10 mouse cellular contexts compared by ENCODE assay signal in genomic region chrX:136115015-136115414, GRCm38 (mm10). TPM values are rescaled to one million over a fixed set of nuclear protein-coding genes. Genes with fewer than 3 reads are reported as not detected.
A peak's percentile ranks its signal among the peaks of the same experiment; 100 is the strongest.
DNase-seq lines count a peak whose midpoint lies in the region; ATAC-seq and TF ChIP-seq lines count a peak whose summit lies in the region.
"Had no signal": no experiment of that assay in that cellular context is flagged by ENCODE, and none has a peak within 500 bp of the region (broad histone marks: within the 10 kb centered on the region; RNA-seq: fewer than 3 reads in every experiment).

No protein-coding gene starts in this region.

- no peaks in the 10 kb centered on the region for H3K9me3 ChIP-seq in intestine, embryonic 16.5 days (ENCODE audit: control insufficient read depth, low read length)
- no peaks in the 10 kb centered on the region for H3K9me3 ChIP-seq in intestine, postnatal 0 days (ENCODE audit: control insufficient read depth)
- H3K9me3 ChIP-seq in embryonic facial prominence, embryonic 12.5 days, result no peaks in the 10 kb centered on the region
- no peaks in the 10 kb centered on the region for H3K9me3 ChIP-seq in hindbrain, embryonic 11.5 days (ENCODE audit: control insufficient read depth, low read length)
- no peaks in the 10 kb centered on the region for H3K9me3 ChIP-seq in midbrain, embryonic 14.5 days (ENCODE audit: control insufficient read depth, low read length)

- H3K27ac ChIP-seq in intestine, embryonic 16.5 days (ENCODE audit: low read length), result no peak overlapping the region
- no peak overlapping the region for H3K27ac ChIP-seq in intestine, postnatal 0 days (ENCODE audit: low read depth, low read length)
- no peak overlapping the region for H3K27ac ChIP-seq in embryonic facial prominence, embryonic 12.5 days
- no peak overlapping the region for H3K27ac ChIP-seq in hindbrain, embryonic 11.5 days (ENCODE audit: low read depth, low read length)
- H3K27ac ChIP-seq in midbrain, embryonic 14.5 days (replicated peaks; ENCODE audit: low read depth, low read length), result 0 out of 2 replicates have a peak overlapping the region, but pooled peaks have one; percentile 26

- H3K4me3 ChIP-seq in intestine, embryonic 16.5 days (ENCODE audit: low read length), result no peak overlapping the region
- H3K4me3 ChIP-seq in intestine, postnatal 0 days (ENCODE audit: low read depth, low read length), result no peak overlapping the region
- H3K4me3 ChIP-seq in embryonic facial prominence, embryonic 12.5 days, result no peak overlapping the region
- H3K4me3 ChIP-seq in hindbrain, embryonic 11.5 days (ENCODE audit: low read depth, low read length), result no peak overlapping the region
- peak overlapping the region; percentile 39 for H3K4me3 ChIP-seq in midbrain, embryonic 14.5 days (replicated peaks; ENCODE audit: low read depth, low read length)

- no peak for TF ChIP-seq CTCF in intestine, postnatal 0 days (IDR thresholded peaks at IDR 0.05; ENCODE audit: low read depth)

- H3K36me3 ChIP-seq in intestine, embryonic 16.5 days (ENCODE audit: control insufficient read depth, insufficient read depth, low read length), result no peaks in the 10 kb centered on the region
- H3K36me3 ChIP-seq in intestine, postnatal 0 days (ENCODE audit: control insufficient read depth, insufficient read depth), result no peaks in the 10 kb centered on the region
- no peaks in the 10 kb centered on the region for H3K36me3 ChIP-seq in embryonic facial prominence, embryonic 12.5 days
- no peaks in the 10 kb centered on the region for H3K36me3 ChIP-seq in hindbrain, embryonic 11.5 days (ENCODE audit: control insufficient read depth, insufficient read depth, low read length)
- H3K36me3 ChIP-seq in midbrain, embryonic 14.5 days (ENCODE audit: control insufficient read depth, insufficient read depth, low read length), result no peaks in the 10 kb centered on the region

- ATAC-seq in intestine, embryonic 16.5 days, result no peak
- no peak for ATAC-seq in intestine, postnatal 0 days
- ATAC-seq in embryonic facial prominence, embryonic 12.5 days (ENCODE audit: insufficient number of reproducible peaks, insufficient read depth, low FRiP score, low TSS enrichment), result no peak
- peak; percentile 43 for ATAC-seq in hindbrain, embryonic 11.5 days (ENCODE audit: low FRiP score)
- ATAC-seq in midbrain, embryonic 14.5 days (ENCODE audit: low FRiP score, low TSS enrichment), result no peak

- H3K4me2 ChIP-seq in intestine, embryonic 16.5 days (ENCODE audit: low read depth, low read length), result peak overlapping the region; percentile 52; the same call in 1 of the 2 replicates
- H3K4me2 ChIP-seq in intestine, postnatal 0 days (replicated peaks; ENCODE audit: low read depth), result no peak overlapping the region
- peak overlapping the region; percentile 53 for H3K4me2 ChIP-seq in embryonic facial prominence, embryonic 12.5 days (replicated peaks)
- peak overlapping the region; percentile 4; the same call in 1 of the 2 replicates for H3K4me2 ChIP-seq in hindbrain, embryonic 11.5 days (replicated peaks; ENCODE audit: low read depth, low read length)
- peak overlapping the region; percentile 41 for H3K4me2 ChIP-seq in midbrain, embryonic 14.5 days (ENCODE audit: low read length)

- 34% methylated on average over 4 of the region's 4 CpGs for WGBS in intestine, embryonic 16.5 days
- WGBS in intestine, postnatal 0 days, result 42% methylated on average over 4 of the region's 4 CpGs
- WGBS in embryonic facial prominence, embryonic 12.5 days, result 36% methylated on average over 4 of the region's 4 CpGs
- 45% methylated on average over 4 of the region's 4 CpGs for WGBS in hindbrain, embryonic 11.5 days
- 40% methylated on average over 4 of the region's 4 CpGs for WGBS in midbrain, embryonic 14.5 days

- H3K27me3 ChIP-seq in intestine, embryonic 16.5 days (replicated peaks; ENCODE audit: control insufficient read depth, insufficient read depth, low read length), result no peaks in the 10 kb centered on the region
- H3K27me3 ChIP-seq in intestine, postnatal 0 days (replicated peaks; ENCODE audit: control insufficient read depth, insufficient read depth, low read length), result no peaks in the 10 kb centered on the region
- peaks cover 4% of the 10 kb centered on the region; the same call in 1 of the 2 replicates for H3K27me3 ChIP-seq in embryonic facial prominence, embryonic 12.5 days
- H3K27me3 ChIP-seq in hindbrain, embryonic 11.5 days (ENCODE audit: control insufficient read depth, insufficient read depth, low read length), result no peaks in the 10 kb centered on the region
- no peaks in the 10 kb centered on the region for H3K27me3 ChIP-seq in midbrain, embryonic 14.5 days (ENCODE audit: control insufficient read depth, insufficient read depth, low read length)

- no peak for DNase-seq in hindbrain, embryonic 11.5 days (ENCODE audit: low spot score)
- no peak for DNase-seq in midbrain, embryonic 14.5 days
- no peak for DNase-seq in adrenal gland, adult 18-20 months (ENCODE audit: low spot score in 2 of 2)
- DNase-seq in cerebellum, postnatal 14 days, result no peak
- no peak for DNase-seq in retina, postnatal 1 day
- DNase-seq: thymus, postnatal 25 days had no signal

- no peaks in the 10 kb centered on the region for H3K4me1 ChIP-seq in intestine, embryonic 16.5 days (ENCODE audit: control insufficient read depth, insufficient read depth, low read length)
- H3K4me1 ChIP-seq in intestine, postnatal 0 days (replicated peaks; ENCODE audit: control insufficient read depth, insufficient read depth, low read length), result no peaks in the 10 kb centered on the region
- no peaks in the 10 kb centered on the region for H3K4me1 ChIP-seq in embryonic facial prominence, embryonic 12.5 days
- no peaks in the 10 kb centered on the region for H3K4me1 ChIP-seq in hindbrain, embryonic 11.5 days (replicated peaks; ENCODE audit: control insufficient read depth, insufficient read depth, low read length)
- H3K4me1 ChIP-seq in midbrain, embryonic 14.5 days (ENCODE audit: control insufficient read depth, insufficient read depth, low read length), result no peaks in the 10 kb centered on the region

- H3K9ac ChIP-seq in intestine, embryonic 16.5 days (ENCODE audit: low read depth, low read length), result no peak overlapping the region
- H3K9ac ChIP-seq in intestine, postnatal 0 days (ENCODE audit: low read depth, low read length), result no peak overlapping the region
- H3K9ac ChIP-seq in embryonic facial prominence, embryonic 12.5 days, result no peak overlapping the region
- no peak overlapping the region for H3K9ac ChIP-seq in hindbrain, embryonic 11.5 days (ENCODE audit: low read depth, low read length)
- no peak overlapping the region for H3K9ac ChIP-seq in midbrain, embryonic 14.5 days (replicated peaks; ENCODE audit: low read length)

RNA-seq across cellular contexts. Expression of gene Bex4, which starts 23.8 kb away (rescaled TPM):
- polyA plus RNA-seq in intestine, embryonic 16.5 days (2015; fragmentation: Nextera tagmentation; extraction: Ambion mirVana), result 242 and 258 TPM in 2 replicates
- polyA plus RNA-seq in intestine, postnatal 0 days (2015; fragmentation: Nextera tagmentation; extraction: Ambion mirVana), result 235 and 294 TPM in 2 replicates
- 68.5 and 68.7 TPM in 2 replicates for polyA plus RNA-seq in embryonic facial prominence, embryonic 12.5 days (2016; fragmentation: Nextera tagmentation; extraction: Ambion mirVana)
- 85.4 and 86.3 TPM in 2 replicates for polyA plus RNA-seq in hindbrain, embryonic 11.5 days (2014; fragmentation: Nextera tagmentation; extraction: Ambion mirVana)
- 139 and 159 TPM in 2 replicates for polyA plus RNA-seq in midbrain, embryonic 14.5 days (2014; fragmentation: Nextera tagmentation; extraction: Ambion mirVana)
- total RNA-seq in adrenal gland, adult 18-20 months (2021), result 1 to 10 TPM; 5.7 to 6.0 TPM

RNA-seq across cellular contexts. Expression of gene Nxf3, which starts 30.0 kb away (rescaled TPM):
- polyA plus RNA-seq in intestine, embryonic 16.5 days (2015; fragmentation: Nextera tagmentation; extraction: Ambion mirVana), result 0.11 and 0.12 TPM in 2 replicates
- polyA plus RNA-seq in intestine, postnatal 0 days (2015; fragmentation: Nextera tagmentation; extraction: Ambion mirVana), result 0.22 and 0.27 TPM in 2 replicates
- 0.10 TPM in 1 of 2 replicates, not detected in the other for polyA plus RNA-seq in embryonic facial prominence, embryonic 12.5 days (2016; fragmentation: Nextera tagmentation; extraction: Ambion mirVana)
- not detected in 2 replicates for polyA plus RNA-seq in hindbrain, embryonic 11.5 days (2014; fragmentation: Nextera tagmentation; extraction: Ambion mirVana)
- not detected in 2 replicates for polyA plus RNA-seq in midbrain, embryonic 14.5 days (2014; fragmentation: Nextera tagmentation; extraction: Ambion mirVana)
- total RNA-seq in adrenal gland, adult 18-20 months (2021), result not detected
- total RNA-seq: left cerebral cortex, adult 18-20 months had no signal

RNA-seq across cellular contexts. Expression of gene Bex2, which starts 47.0 kb away (rescaled TPM):
- 106 and 108 TPM in 2 replicates for polyA plus RNA-seq in intestine, embryonic 16.5 days (2015; fragmentation: Nextera tagmentation; extraction: Ambion mirVana)
- polyA plus RNA-seq in intestine, postnatal 0 days (2015; fragmentation: Nextera tagmentation; extraction: Ambion mirVana), result 55.0 and 58.5 TPM in 2 replicates
- polyA plus RNA-seq in embryonic facial prominence, embryonic 12.5 days (2016; fragmentation: Nextera tagmentation; extraction: Ambion mirVana), result 192 and 203 TPM in 2 replicates
- polyA plus RNA-seq in hindbrain, embryonic 11.5 days (2014; fragmentation: Nextera tagmentation; extraction: Ambion mirVana), result 305 and 309 TPM in 2 replicates
- polyA plus RNA-seq in midbrain, embryonic 14.5 days (2014; fragmentation: Nextera tagmentation; extraction: Ambion mirVana), result 546 and 709 TPM in 2 replicates
- total RNA-seq in adrenal gland, adult 18-20 months (2021), result 10 to 100 TPM; 25.5 to 28.7 TPM

RNA-seq across cellular contexts. Expression of gene Tceal8, which starts 57.1 kb away (rescaled TPM):
- polyA plus RNA-seq in intestine, embryonic 16.5 days (2015; fragmentation: Nextera tagmentation; extraction: Ambion mirVana), result 232 and 243 TPM in 2 replicates
- 239 and 262 TPM in 2 replicates for polyA plus RNA-seq in intestine, postnatal 0 days (2015; fragmentation: Nextera tagmentation; extraction: Ambion mirVana)
- polyA plus RNA-seq in embryonic facial prominence, embryonic 12.5 days (2016; fragmentation: Nextera tagmentation; extraction: Ambion mirVana), result 191 and 215 TPM in 2 replicates
- polyA plus RNA-seq in hindbrain, embryonic 11.5 days (2014; fragmentation: Nextera tagmentation; extraction: Ambion mirVana), result 227 and 238 TPM in 2 replicates
- polyA plus RNA-seq in midbrain, embryonic 14.5 days (2014; fragmentation: Nextera tagmentation; extraction: Ambion mirVana), result 133 and 136 TPM in 2 replicates
- 10 to 100 TPM; 35.2 to 41.5 TPM for total RNA-seq in adrenal gland, adult 18-20 months (2021)
